Comparison of ENCODE assay signal across 12 mouse cellular contexts in the genomic region with DNA sequence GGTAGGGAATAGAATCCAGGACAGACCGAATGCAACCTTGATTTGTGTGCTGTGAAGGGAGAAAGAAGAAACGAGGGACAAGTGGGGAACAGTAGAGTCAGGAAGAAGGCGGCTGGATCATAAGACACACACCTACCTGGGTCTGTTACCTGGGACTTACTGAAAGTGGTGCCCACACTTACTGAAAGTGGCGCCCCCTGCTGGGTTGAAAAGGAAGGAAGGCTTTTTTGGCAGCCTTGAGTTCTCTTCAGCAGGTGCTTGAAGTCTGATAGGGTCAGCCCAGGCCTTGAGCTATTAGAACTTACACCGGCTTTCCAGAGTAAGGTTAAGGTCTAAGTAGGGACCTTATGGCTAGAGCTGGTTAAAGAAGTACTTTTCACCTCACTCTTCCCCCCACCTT. TPM values are rescaled to one million over a fixed set of nuclear protein-coding genes. Genes with fewer than 3 reads are reported as not detected.
A peak's percentile ranks its signal among the peaks of the same experiment; 100 is the strongest.
DNase-seq lines count a peak whose midpoint lies in the region; TF ChIP-seq lines count a peak whose summit lies in the region.
"Had no signal": no experiment of that assay in that cellular context is flagged by ENCODE, and none has a peak within 500 bp of the region (broad histone marks: within the 10 kb centered on the region; RNA-seq: fewer than 3 reads in every experiment).

No protein-coding gene starts in this region.

- H3K36me3 ChIP-seq in testis, adult 2 months (ENCODE audit: control insufficient read depth, insufficient read depth, low read length): no peaks in the 10 kb centered on the region
- H3K36me3 ChIP-seq: limb, embryonic 15.5 days; neural tube, embryonic 13.5 days had no signal

- peak; percentile 39; the same call in 1 of the 2 replicates for TF ChIP-seq CTCF in testis, adult 2 months (IDR thresholded peaks at IDR 0.05; ENCODE audit: control insufficient read depth, insufficient read depth, insufficient replicate concordance, low read depth, low read length)

- peak overlapping the region; percentile 1 for H3K4me3 ChIP-seq in testis, adult 2 months (ENCODE audit: control insufficient read depth, low read depth, low read length)
- H3K4me3 ChIP-seq: limb, embryonic 15.5 days; neural tube, embryonic 13.5 days had no signal

- H3K27me3 ChIP-seq in testis, adult 2 months (ENCODE audit: control insufficient read depth, insufficient read depth, low read length): no peaks in the 10 kb centered on the region
- H3K27me3 ChIP-seq: limb, embryonic 15.5 days; neural tube, embryonic 13.5 days had no signal

- no peak for TF ChIP-seq POLR2A in testis, adult 2 months (IDR thresholded peaks at IDR 0.05; ENCODE audit: control insufficient read depth, low read depth, low read length)

- no peak overlapping the region for H3K27ac ChIP-seq in testis, adult 2 months (ENCODE audit: control insufficient read depth, insufficient read depth, low read depth, low read length)
- H3K27ac ChIP-seq: hindbrain, postnatal 0 days; limb, embryonic 15.5 days; neural tube, embryonic 13.5 days had no signal

- H3K4me1 ChIP-seq in testis, adult 2 months (ENCODE audit: control insufficient read depth, insufficient read depth, low read length): peaks cover 14% of the 10 kb centered on the region
- H3K4me1 ChIP-seq: neural tube, embryonic 13.5 days had no signal

- peak; percentile 24 for DNase-seq in adrenal gland, postnatal 10 days
- DNase-seq in adrenal gland, adult 18-20 months (ENCODE audit: low spot score in 2 of 2): no peak
- no peak for DNase-seq in testis, postnatal 14 days (ENCODE audit: low spot score)
- DNase-seq in lung, postnatal 25 days (ENCODE audit: low spot score): peak; percentile 45
- peak; percentile 41 to 44 for DNase-seq in thymus, postnatal 36 days
- DNase-seq in right cerebral cortex, postnatal 25 days: no peak
- no peak for DNase-seq in ovary, postnatal 14 days (ENCODE audit: low spot score)

RNA-seq across cellular contexts. Expression of gene Enpp6, which starts 40.5 kb away (rescaled TPM):
- total RNA-seq in adrenal gland, postnatal 10 days (2021): 1 to 10 TPM; 1.6 to 2.3 TPM
- 1 to 10 TPM in 1 of 2 experiments, under 1 TPM in 1; 0.70 to 1.0 TPM for total RNA-seq in adrenal gland, adult 18-20 months (2021)
- polyA plus RNA-seq in testis, adult 2 months (2012; rRNA removed): 29.0 and 31.1 TPM in 2 replicates
- polyA plus RNA-seq: C2C12 had no signal

Comparison
In these comparisons a context has a peak if more than half of its experiments do, and no peak if none do; other contexts are left out.
1. DNase-seq: peak in adrenal gland, postnatal 10 days (single experiment), lung, postnatal 25 days (single experiment) and thymus, postnatal 36 days (2 of 2); none in adrenal gland, adult 18-20 months (0 of 2), testis, postnatal 14 days (single experiment), right cerebral cortex, postnatal 25 days (single experiment) and ovary, postnatal 14 days (single experiment).